Mouse (Mus musculus) thymus, adult 2 months (tissue): Measurements from ENCODE around the gene Atxn7.

Experiments
- CTCF ChIP-seq: fragments of 200-500 bp; IDR thresholded peaks from 2 replicates; pipeline ENCODE4 v1.5.1; 2012; ENCODE audit warnings: mild to moderate bottlenecking, control low read depth, low read length, moderate library complexity, borderline replicate concordance; ENCODE audit not compliant: control insufficient read depth, poor library complexity, insufficient read depth; ENCODE audit errors: extremely low read depth
- POLR2A ChIP-seq: fragments of 200-500 bp; IDR thresholded peaks from 2 replicates; pipeline ENCODE4 v1.6.1; 2012; ENCODE audit warnings: mild to moderate bottlenecking, low read length, control low read depth, moderate library complexity; ENCODE audit not compliant: control insufficient read depth, poor library complexity, insufficient read depth; ENCODE audit errors: extremely low read depth

- no peak for TF ChIP-seq CTCF
- no peak for TF ChIP-seq POLR2A
Observed at GRCm38 (mm10) chr14:14086711-14087263, 125.5 kb downstream of the Atxn7 start.
